Mouse (Mus musculus) T-helper 1 cell (primary cell): Measurements from ENCODE around the gene Oas1h.
"Not testable (repeated sequence)": the region's sequence is repeated elsewhere in the genome, so short reads cannot be mapped to it uniquely, and the experiment has no call there.

Experiments
- in situ Hi-C: fragments of 300-600 bp; cut with MboI, MseI; formaldehyde crosslinking; loops from one replicate; pipeline ENCODE4 v1.15.1; 2025; ENCODE audit warnings: high pct_unique_total_duplicates

Oas1h gene

GRCm38 (mm10) chr5:120881681-120882080, 20.5 kb downstream of the Oas1h start:
- in situ Hi-C loops, result not testable (repeated sequence)

- in situ Hi-C loops, result not testable (repeated sequence)
Measured at GRCm38 (mm10) chr5:120887413-120887812, 26.2 kb downstream of the Oas1h start, which contains the start of gene Oas1g. TSS of gene Oas1g (minus strand) at chr5:120887613.

- in situ Hi-C loops, result no loop called here
Measured at GRCm38 (mm10) chr5:120887831-120888230, 26.6 kb downstream of the Oas1h start.

GRCm38 (mm10) chr5:120888294-120888815, 27.1 kb downstream of the Oas1h start:
- in situ Hi-C loops, result not testable (repeated sequence)

DNA sequence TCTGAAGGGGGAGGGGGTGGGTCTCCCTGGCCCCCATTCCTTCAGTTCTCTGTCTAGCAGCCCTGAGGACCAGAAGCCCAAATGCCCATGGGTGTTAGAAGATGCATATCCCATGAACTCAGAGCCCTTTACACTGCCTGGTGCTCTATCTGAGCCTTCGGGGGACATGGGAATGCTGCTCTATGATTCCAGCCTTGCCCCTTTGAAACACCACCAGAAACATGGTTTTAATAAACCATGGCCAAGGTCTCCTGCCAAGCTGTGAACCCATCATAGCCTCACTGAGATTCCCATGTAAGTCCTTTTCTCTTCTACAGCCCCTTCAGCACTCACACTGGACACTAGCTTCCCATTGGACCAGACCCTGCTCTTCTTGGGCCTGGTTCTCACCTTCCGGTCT, 28.8 kb downstream of the Oas1h start:
- in situ Hi-C loops, result no loop called here

GRCm38 (mm10) chr5:120890991-120891390, 29.8 kb downstream of the Oas1h start:
- in situ Hi-C loops, result no loop called here

GRCm38 (mm10) chr5:120891566-120892242, 30.5 kb downstream of the Oas1h start:
- in situ Hi-C loops, result not testable (repeated sequence)

- in situ Hi-C loops, result no loop called here
Measured at GRCm38 (mm10) chr5:120892243-120892660, 31.0 kb downstream of the Oas1h start.

DNA sequence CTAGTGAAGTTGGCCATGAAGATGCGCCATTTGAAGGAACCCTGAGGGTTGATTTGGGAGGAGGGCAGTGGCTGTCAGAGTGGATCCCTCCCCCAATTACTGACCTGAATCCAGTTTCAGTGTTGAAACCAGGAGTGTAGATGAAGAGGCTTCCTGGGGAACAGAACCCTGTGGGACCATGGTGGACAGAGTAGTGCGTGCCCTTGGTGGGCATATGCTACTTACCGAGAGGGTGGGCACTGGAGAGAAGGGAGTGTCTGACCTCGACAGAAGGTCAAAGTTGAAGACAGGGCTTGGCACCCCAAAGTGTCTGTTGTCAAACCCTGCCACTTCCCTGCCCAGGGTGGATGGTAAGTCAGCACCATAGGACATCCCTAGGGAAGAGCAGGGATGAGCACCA, 32.6 kb downstream of the Oas1h start:
- in situ Hi-C loops, result not testable (repeated sequence)

- in situ Hi-C loops, result not testable (repeated sequence)
Measured at GRCm38 (mm10) chr5:120894692-120895091, 33.5 kb downstream of the Oas1h start.

- in situ Hi-C loops, result no loop called here
Measured at GRCm38 (mm10) chr5:120895231-120895900, 34.1 kb downstream of the Oas1h start.

DNA sequence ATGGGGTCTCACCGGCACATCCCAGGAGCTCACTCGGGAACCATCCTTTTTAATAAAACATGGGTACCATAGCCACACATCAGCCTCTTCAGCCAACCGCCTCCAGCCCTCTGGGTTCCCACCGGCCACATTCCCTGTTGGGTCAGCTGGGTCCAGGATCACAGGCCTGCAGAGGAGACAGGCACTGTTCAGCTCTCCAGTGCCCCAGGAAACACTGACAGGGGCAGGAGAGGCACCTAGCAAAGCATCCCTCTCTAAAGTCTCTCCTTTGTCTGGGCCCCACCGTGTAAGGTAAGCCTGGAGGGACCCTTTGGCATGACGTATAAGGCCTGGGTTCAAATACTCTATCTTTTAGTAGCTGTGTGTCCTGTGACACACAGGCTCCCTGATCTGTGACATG, 37.1 kb downstream of the Oas1h start:
- in situ Hi-C loops, result no loop called here

DNA sequence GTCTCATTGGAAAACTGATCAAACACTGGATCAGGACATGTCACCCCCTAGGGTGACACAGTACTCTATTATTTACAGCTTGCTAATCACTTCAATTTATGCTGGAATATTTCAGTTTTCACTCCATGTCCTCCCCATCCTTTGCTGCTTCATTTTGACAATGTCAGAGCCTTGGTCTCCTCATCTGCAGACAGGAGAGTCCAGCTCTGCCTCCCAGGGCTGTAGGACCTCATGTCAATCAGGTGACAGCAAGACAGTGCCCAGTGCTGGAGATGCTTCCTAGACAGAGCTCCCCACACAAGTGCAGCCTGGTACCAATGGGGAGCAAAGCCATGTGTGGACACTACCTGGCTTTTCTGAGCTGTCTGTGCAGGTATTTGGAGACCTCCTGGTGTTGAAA, 37.5 kb downstream of the Oas1h start:
- in situ Hi-C loops, result no loop called here

GRCm38 (mm10) chr5:120900666-120901065, 39.4 kb downstream of the Oas1h start:
- in situ Hi-C loops, result no loop called here

DNA sequence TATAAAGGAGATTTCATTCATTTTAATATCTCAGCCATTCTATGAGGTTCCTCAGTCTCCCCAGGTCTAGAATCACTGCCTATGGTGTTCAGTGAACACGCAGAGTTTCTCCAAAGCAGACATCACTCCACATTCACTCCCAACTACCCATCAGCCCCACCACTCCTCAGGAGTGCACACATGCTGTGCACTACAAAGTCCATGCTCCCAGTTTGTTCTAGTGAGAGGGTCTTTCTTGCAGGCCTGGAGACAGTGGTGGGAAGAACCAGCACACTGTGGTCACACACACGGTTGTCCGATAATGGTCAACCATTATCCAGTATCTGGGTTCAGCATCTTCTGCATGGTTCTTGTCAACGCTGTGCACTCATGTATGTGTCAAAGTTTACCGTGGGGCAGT, 40.8 kb downstream of the Oas1h start:
- in situ Hi-C loops, result no loop called here

GRCm38 (mm10) chr5:120906791-120907733, 45.8 kb downstream of the Oas1h start, which contains the start of gene Oas1a:
TSS of gene Oas1a (minus strand) at chr5:120907521.
- in situ Hi-C loops, result not testable (repeated sequence)

DNA sequence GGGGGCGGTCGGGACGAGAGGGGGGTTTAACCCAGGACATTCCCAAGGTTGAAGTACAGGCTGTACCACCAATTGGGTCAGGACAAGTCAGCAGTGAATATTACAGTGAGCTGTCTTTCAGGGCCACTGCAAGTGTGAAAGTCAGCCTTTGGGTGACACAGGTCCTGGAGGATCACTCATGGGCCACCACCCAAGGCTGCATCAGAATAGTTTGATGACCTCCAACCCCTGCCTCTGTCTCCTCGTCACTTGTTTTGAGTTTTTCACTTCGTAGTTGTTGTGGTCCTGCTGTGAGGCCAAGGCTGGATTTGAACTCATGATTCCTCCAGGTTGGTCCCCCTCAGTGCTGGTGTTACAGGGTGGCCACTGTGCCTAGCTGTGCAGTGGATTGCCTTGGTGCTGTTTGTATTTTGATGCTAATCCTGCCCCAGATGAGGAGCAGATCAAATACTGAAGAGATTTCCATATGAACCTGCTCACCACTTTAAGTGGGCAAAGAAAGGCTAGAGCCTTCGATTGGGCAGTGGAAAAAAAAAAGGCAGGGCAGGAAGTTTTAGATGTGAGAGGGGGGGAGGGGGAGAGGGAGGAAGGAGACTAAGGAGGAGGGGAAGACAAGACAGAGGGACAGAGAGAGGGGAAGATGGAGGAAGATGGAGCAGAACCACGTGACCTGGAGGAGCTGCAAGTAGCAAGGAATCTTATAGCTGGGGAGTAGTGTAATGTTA, 47.1 kb downstream of the Oas1h start:
- in situ Hi-C loops, result no loop called here

DNA sequence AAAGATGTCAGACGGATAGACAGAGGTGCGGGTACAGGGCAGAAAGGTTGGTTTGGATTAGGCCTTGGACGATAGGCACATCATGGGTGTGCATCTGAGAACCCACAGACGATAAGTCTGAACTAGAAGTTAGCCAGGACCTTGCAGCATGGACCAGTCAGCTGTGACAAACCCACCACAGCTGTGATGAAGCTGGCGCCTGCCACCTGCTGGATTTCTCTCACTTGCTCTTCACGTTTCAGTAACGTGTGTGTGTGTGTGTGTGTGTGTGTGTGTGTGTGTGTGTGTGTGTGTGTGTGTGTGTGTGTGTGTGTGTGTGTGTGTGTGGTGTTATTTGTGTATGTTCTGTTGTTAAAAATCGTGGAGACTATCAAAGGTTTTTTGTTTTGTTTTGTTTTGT, 53.0 kb downstream of the Oas1h start, which contains the start of gene Oas1d:
Oas1d (plus strand) TSS at position 333 of the 400 bp plus-strand sequence.
- in situ Hi-C loops, result not testable (repeated sequence)

DNA sequence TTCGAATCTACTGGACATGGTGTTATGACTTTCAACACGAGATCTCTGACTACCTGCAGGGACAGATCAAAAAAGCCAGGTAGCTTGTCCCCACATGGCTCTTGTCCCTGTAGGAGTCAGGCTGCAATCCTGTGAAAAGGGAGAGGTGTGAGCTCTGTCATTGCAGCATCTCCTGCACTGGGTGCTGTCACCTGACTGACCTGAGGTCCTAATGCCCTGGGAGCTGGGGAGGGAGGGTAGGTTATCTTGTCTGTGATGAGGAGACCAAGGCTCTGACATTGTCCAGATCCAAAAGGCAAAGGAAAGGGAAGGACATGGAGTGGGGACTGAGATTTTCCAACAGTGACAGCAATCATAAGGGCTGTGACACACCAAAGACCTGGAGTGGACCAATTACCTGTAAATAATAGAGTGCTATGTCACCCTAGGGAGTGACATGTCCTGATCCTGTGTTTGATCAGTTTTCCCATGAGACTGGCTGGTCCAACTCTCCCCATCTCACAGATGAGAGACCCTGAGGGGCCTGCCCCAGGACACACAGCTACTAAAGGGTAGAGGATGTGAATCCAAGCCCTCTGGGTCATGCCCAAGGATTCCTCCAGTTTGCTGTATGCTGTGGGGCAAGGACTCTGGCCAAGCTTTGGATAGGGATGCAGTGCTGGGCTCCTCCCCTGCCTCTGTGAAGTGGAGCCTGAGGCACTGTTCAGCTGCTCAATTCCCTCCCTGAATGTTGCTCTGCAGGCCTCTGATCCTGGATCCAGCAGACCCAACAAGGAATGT, 58.1 kb downstream of the Oas1h start:
- in situ Hi-C loops, result not testable (repeated sequence)

- in situ Hi-C loops, result no loop called here
Measured at GRCm38 (mm10) chr5:120920296-120920695, 59.1 kb downstream of the Oas1h start.
